Mouse (Mus musculus): ENCODE data around the gene Edc4.
A peak's percentile ranks its signal among the peaks of the same experiment; 100 is the strongest.

DNA sequence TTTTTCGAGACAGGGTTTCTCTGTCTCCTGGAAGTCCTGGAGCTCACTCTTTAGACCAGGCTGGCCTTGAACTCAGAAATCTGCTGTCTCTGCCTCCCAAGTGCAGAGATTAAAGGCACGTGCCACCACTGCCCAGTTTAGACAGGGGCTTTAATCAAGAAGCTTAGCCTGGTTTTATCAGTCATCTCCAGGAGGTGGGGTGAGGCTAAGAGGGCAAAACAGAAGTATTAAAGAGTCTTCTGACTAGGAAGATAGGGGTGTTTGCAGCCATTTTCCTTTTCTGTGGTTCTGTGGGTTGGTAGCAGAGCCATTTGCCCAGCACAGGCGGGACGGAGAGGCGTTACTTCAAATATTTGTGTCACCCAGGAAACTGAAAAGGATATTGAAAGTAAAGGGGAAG, 21.4 kb upstream of the Edc4 start:
- no peak for TF ChIP-seq ZNF384 (IDR thresholded peaks at IDR 0.05; ENCODE audit: low read depth, low read length)
- TF ChIP-seq ZC3H11A (IDR thresholded peaks at IDR 0.05; ENCODE audit: low read depth, low read length) = no peak
- TF ChIP-seq EP300 (IDR thresholded peaks at IDR 0.05; ENCODE audit: low read depth in 1 of 2, low read length in 2 of 2) = peak; percentile 61 to 86; a peak in 3 of 4 replicates
- no peak for TF ChIP-seq CHD2 (IDR thresholded peaks at IDR 0.05; ENCODE audit: low read length)
